Mouse (Mus musculus) limb, embryonic 14.5 days (tissue): Measurements from ENCODE around the gene Sox4. TPM values are rescaled to one million over a fixed set of nuclear protein-coding genes. Genes with fewer than 3 reads are reported as not detected.

ENCODE experiments used
- ATAC-seq: fragments of 200-750 bp; cut with Nextera tagmentation; 2 replicates; pipeline ENCODE4 v1.8.0; 2017; ENCODE audit warnings: low read depth, moderate number of reproducible peaks, moderate TSS enrichment; ENCODE audit not compliant: low FRiP score
- DNase-seq: peaks from one replicate; pipeline ENCODE4 v3.0.0-alpha.2; 2015; ENCODE audit warnings: low spot score
- H3K27ac ChIP-seq: fragments of 300-500 bp; sonication (generic); replicated peaks from 2 replicates; pipeline ENCODE4 v1.5.1; 2014; ENCODE audit warnings: low read depth, mild to moderate bottlenecking, low read length, moderate library complexity, mixed read lengths
- H3K27me3 ChIP-seq: fragments of 300-500 bp; sonication (generic); 2 replicates; pipeline ENCODE4 v1.6.1; 2014; ENCODE audit warnings: low read length, mixed read lengths; ENCODE audit not compliant: control insufficient read depth, insufficient read depth
- H3K36me3 ChIP-seq: fragments of 300-500 bp; sonication (generic); 2 replicates; pipeline ENCODE4 v1.6.1; 2014; ENCODE audit warnings: mild to moderate bottlenecking, low read length, moderate library complexity, mixed read lengths; ENCODE audit not compliant: control insufficient read depth, insufficient read depth
- H3K4me1 ChIP-seq: fragments of 300-500 bp; sonication (generic); 2 replicates; pipeline ENCODE4 v1.6.1; 2014; ENCODE audit warnings: antibody characterized with exemption, low read length, mixed read lengths; ENCODE audit not compliant: control insufficient read depth, insufficient read depth
- H3K4me2 ChIP-seq: fragments of 300-500 bp; sonication (generic); replicated peaks from 2 replicates; pipeline ENCODE4 v1.6.1; 2014; ENCODE audit warnings: low read depth, mild to moderate bottlenecking, low read length, moderate library complexity; ENCODE audit not compliant: severe bottlenecking
- H3K4me3 ChIP-seq: fragments of 300-500 bp; sonication (generic); replicated peaks from 2 replicates; pipeline ENCODE4 v1.5.1; 2014; ENCODE audit warnings: low read length
- H3K9ac ChIP-seq: fragments of 300-500 bp; sonication (generic); 2 replicates; pipeline ENCODE4 v1.6.1; 2014; ENCODE audit warnings: mild to moderate bottlenecking, low read depth, low read length, moderate library complexity; ENCODE audit not compliant: severe bottlenecking
- H3K9me3 ChIP-seq: fragments of 300-500 bp; sonication (generic); 2 replicates; pipeline ENCODE4 v1.6.1; 2016; ENCODE audit warnings: low read length; ENCODE audit not compliant: control insufficient read depth
- POLR2A ChIP-seq: fragments of 200-500 bp; IDR thresholded peaks from 2 replicates; pipeline ENCODE4 v1.8.0; 2012; ENCODE audit warnings: inconsistent platforms, mild to moderate bottlenecking, moderate library complexity, borderline replicate concordance; ENCODE audit not compliant: insufficient read depth, insufficient read length; ENCODE audit errors: extremely low read depth
- WGBS: fragments of 180-500 bp; shearing (Covaris S2); extraction: QIAGEN DNeasy Blood & Tissue Kit; methylation state at CpG from one replicate; pipeline ENCODE4 v1.1.7; 2014; 5-methylcytosine and 5-hydroxymethylcytosine counted together
- polyA plus RNA-seq, 2 experiments: library from polyadenylated mRNA; depleted of rRNA in 1 of 2; stranded (reverse) in 1 of 2; unstranded in 1 of 2; fragments of >200 nt; fragmentation: Nextera tagmentation in 1 of 2; extraction: Ambion mirVana in 1 of 2; gene quantifications; 2 replicates each; pipeline versions ENCODE4 v1.2.1 to v1.2.3; 2012 to 2014

Gene Sox4
- polyA plus RNA-seq, 2 experiments, result 67.1 to 84.9 TPM

DNA sequence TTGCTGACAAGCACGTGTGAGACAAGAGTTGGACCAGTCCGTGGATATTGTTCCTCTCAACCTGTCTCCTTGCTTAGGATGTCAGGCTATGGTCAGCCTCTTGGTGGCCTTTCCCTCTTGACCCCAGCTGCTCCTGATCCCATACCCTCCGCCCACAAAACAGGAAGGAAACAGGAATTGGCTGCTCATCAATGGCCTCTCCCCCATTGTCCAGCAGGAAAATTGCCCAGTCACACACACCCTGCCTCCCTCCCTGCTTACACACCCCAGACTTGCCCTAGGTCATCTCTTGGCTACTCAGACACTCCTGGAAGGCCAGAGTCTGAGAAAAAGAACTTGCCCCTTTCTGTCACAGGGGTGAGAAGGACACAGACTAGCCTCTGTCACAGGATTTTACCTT lies 22.2 kb downstream of the Sox4 start:
- DNase-seq (no peak), ATAC-seq (no peak)
- no peak for TF ChIP-seq POLR2A
- no peak overlapping the region for H3K9ac ChIP-seq
- H3K27ac ChIP-seq, result no peak overlapping the region
- H3K4me2 ChIP-seq, result no peak overlapping the region
- no peaks in the 10 kb centered on the region for H3K27me3 ChIP-seq
- WGBS, result 84% methylated on average over 3 of the region's 3 CpGs
- no peaks in the 10 kb centered on the region for H3K36me3 ChIP-seq
- H3K9me3 ChIP-seq, result no peaks in the 10 kb centered on the region
- no peaks in the 10 kb centered on the region for H3K4me1 ChIP-seq
- no peak overlapping the region for H3K4me3 ChIP-seq

DNA sequence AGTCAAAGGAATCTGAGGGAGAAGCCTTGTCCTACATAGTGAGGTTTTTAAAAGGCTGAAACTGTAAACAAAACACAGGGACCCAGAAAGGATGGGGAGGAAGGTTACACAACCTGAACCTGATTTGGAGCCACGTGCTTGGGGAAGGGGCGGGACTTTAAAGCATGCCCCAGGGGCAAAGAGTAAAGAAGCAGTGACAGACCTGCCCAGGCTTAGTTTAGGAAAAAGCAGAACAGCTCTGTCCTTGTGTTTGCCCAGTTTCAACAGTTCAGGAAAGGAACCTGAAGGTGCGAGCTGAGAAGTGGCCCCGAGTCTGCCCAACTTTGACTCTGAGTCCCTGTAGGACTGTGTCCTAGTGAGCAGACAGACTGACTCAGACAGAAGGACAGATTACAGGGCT lies 23.1 kb downstream of the Sox4 start:
- H3K27me3 ChIP-seq, result no peaks in the 10 kb centered on the region
- H3K4me1 ChIP-seq, result no peaks in the 10 kb centered on the region
- ATAC-seq, result no peak
- H3K27ac ChIP-seq, result no peak overlapping the region
- no peak for TF ChIP-seq POLR2A
- no peaks in the 10 kb centered on the region for H3K9me3 ChIP-seq
- H3K9ac ChIP-seq, result no peak overlapping the region
- H3K4me2 ChIP-seq, result no peak overlapping the region
- H3K4me3 ChIP-seq, result no peak overlapping the region
- WGBS, result 58% methylated on average over 4 of the region's 4 CpGs
- H3K36me3 ChIP-seq, result no peaks in the 10 kb centered on the region
- no peak for DNase-seq

DNA sequence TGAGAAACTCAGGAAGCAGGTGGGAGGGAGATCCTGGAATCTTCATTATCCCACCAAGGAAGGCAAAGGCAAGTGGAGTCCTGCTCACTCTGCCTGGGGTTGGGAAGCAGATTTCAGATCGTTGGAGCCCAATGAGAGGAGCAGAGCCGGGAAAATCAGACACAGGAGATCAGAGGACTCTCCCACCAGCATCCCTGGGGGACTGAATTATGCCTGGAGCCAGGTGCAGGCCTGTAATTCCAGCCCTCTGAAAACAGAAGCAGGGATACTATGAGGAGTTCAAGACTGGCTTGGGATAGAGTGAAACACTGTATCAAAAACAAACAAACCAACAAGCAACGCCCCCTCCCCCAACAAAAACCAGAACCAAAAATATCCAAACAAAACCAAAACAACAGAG lies 23.6 kb downstream of the Sox4 start:
- Histone ChIP-seq H3K4me1 (no peaks in the 10 kb centered on the region), H3K4me2 (no peak overlapping the region), H3K9ac (no peak overlapping the region), H3K9me3 (no peaks in the 10 kb centered on the region), H3K36me3 (no peaks in the 10 kb centered on the region), H3K4me3 (no peak overlapping the region), H3K27ac (no peak overlapping the region), H3K27me3 (no peaks in the 10 kb centered on the region)
- WGBS, result 28% methylated on average over 3 of the region's 3 CpGs
- no peak for TF ChIP-seq POLR2A
- DNase-seq, result peak; percentile 16
- no peak for ATAC-seq

DNA sequence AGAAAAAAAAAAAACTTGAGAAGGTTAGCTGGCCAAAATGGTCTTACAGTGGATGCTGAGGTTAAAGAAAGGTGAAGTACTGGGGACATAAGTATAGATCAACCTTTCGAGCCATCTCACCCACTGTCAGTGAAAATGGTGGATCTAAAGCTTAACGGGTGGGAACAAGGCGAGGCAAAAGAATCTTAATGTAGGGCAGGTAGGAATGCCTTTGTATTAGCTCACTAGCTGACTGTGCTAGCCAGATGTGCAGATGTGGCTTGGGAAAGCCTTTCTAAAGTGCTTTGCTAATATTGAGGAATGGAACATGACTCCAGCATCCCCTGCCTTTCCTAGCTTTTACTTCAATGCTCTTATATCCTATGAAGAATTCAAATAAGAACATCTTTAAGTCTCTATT lies 30.4 kb downstream of the Sox4 start:
- DNase-seq, result no peak
- H3K9me3 ChIP-seq, result no peaks in the 10 kb centered on the region
- no peak for TF ChIP-seq POLR2A
- no peaks in the 10 kb centered on the region for H3K36me3 ChIP-seq
- no peak overlapping the region for H3K4me3 ChIP-seq
- WGBS, result 72% methylated on average over 3 of the region's 3 CpGs
- H3K4me1 ChIP-seq, result no peaks in the 10 kb centered on the region
- no peaks in the 10 kb centered on the region for H3K27me3 ChIP-seq
- H3K27ac ChIP-seq, result no peak overlapping the region
- no peak overlapping the region for H3K4me2 ChIP-seq
- H3K9ac ChIP-seq, result no peak overlapping the region
- ATAC-seq, result no peak

DNA sequence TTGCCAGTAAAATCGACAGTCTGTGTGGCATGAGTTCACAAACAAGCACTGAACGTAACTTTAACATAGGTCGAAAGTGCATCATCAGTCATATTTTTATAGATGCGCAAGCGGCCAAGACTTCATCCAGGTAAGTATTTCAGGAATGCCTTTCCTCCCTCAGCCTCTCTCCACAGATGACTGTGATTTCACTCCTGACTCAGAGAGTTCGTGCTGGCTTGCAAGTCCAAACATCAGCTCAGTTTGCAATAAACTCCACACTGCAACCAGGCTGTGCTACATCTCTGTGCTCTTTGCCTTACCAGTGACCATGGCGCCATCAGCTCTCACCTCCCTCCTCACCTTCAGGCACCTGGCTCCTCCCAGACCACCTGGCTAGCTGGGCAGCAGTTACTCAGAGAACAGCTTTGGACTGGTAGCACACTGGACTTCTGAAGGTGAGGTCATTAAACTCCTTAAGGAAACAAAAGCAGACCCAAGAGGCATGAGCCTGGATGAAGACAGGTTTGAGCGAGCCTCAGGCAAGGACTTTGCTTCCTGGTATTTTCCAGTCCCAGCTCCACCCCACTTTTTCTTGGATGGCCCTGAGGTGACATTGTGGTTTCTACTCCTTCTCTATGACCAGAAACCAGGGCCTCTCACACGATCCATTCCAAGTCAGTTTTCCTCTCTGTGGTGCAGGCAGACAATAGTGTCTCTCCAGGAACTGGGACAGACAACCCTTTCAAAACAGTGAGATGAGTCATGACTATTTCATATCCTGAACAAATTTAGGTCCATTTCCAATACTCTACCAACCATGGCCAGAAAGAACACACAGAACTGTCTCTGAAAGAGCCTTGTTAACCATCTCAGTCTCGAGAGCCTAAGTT lies 35.9 kb downstream of the Sox4 start:
- DNase-seq, result no peak
- Histone ChIP-seq H3K27me3 (no peaks in the 10 kb centered on the region), H3K4me1 (no peaks in the 10 kb centered on the region), H3K36me3 (no peaks in the 10 kb centered on the region), H3K27ac (no peak overlapping the region), H3K9me3 (no peaks in the 10 kb centered on the region), H3K9ac (no peak overlapping the region), H3K4me3 (no peak overlapping the region), H3K4me2 (no peak overlapping the region)
- no peak for ATAC-seq
- TF ChIP-seq POLR2A, result no peak
- 72% methylated on average over 10 of the region's 10 CpGs for WGBS
